Mouse (Mus musculus) large intestine, adult 2 months (tissue): ENCODE measurements around the gene Pou3f1. TPM values are rescaled to one million over a fixed set of nuclear protein-coding genes. Genes with fewer than 3 reads are reported as not detected.

Experiments used
- DNase-seq: peaks from one replicate; pipeline ENCODE4 v3.0.0-alpha.2; 2012; ENCODE audit warnings: low read depth, low spot score
- WGBS: fragments of 180-500 bp; shearing (Covaris S2); methylation state at CpG from one replicate; pipeline ENCODE4 v1.1.7; 2018; 5-methylcytosine and 5-hydroxymethylcytosine counted together
- polyA plus RNA-seq: library from polyadenylated mRNA; depleted of rRNA; stranded (reverse); fragments of >200 nt; gene quantifications from 2 replicates; pipeline ENCODE4 v1.2.3, GENCODE M21; 2012

Gene Pou3f1
- polyA plus RNA-seq, 1 experiment, result 0.01 TPM

DNA sequence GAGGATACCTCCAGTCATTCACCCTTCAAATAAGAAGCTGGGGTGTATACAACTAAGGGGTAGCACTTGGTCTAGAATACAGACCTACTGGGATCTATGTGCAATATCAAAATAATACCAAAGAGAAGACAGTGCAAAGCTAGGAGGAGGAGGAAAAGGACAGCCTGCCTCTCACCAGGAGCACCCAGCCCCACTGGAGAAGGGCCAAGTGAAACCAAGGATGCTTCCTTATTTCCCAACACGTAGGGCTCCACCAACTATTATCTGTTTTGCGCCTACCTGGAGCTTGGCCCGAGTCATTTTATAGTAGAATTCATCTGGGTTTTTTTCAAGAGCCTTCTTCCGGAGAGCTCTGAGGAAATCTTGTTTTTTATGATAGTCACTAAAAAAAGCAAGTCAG is 26.9 kb downstream of the Pou3f1 start:
- WGBS, result 34% methylated on average over 4 of the region's 4 CpGs

DNA sequence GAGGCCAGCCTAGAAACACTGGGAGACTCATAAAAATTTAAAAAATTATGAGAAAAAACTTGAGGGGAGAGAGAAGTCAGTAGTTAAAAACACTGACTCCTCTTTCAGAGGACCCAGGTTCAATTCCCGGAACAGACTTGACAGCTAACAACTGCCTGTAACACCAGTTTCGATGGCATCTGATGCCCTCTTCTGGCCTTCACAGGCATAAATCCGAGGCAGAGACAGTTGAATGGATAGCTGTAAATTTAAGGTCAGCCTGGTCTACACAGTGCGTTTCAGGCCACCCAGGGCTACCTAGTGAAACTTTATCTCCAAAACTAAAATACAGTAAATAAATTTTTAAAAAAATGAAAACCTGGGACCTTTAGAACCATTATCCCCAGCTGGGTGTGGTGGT is 28.4 kb downstream of the Pou3f1 start:
- 71% methylated on average over 4 of the region's 4 CpGs for WGBS
- no peak for DNase-seq

More for the DNA sequence above, 26.9 kb downstream of the Pou3f1 start:
- DNase-seq, result no peak

DNA sequence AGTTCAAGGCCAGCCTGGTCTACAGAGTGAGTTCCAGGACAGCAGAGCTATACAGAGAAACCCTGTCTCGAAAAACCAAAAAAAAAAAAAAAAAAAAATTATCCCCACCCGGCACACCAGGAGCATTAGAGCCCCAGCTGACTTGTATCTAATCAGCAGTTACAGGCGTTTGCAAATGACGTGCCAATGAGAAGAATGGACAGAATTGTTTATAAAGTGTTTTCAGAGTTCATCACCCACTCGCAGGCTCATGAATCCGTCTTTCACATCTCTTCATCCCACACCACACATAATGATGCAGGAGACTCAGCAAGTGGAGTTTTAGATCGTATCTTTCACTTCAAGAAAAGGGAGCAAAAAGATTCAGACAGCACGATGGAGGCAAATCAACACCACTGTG is 28.8 kb downstream of the Pou3f1 start:
- DNase-seq, result no peak
- WGBS, result 77% methylated on average over 8 of the region's 8 CpGs

DNA sequence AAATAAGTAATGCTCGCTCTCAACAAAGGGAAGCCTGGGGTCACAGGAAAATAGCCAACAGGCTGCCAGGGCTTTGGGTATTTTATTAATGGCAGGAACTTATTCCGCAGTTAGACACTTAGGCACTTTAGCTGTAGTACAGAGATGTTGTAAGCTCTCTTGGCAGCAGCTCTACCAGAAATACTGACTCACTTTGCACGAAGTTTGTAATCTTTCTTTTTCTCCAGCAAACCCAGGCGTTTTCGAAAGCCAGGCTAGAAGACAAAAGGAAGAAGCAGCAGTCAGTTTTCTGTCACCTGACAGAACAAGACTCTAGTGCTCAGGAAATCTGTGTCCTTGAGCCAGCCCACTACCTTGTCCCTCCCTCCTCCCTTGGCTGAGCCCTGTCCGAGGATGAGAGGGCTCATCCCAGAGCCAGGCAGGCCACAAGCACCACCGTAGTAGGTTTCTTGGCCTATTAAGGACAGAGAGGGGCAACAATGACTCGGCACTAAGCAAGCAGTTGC is 29.3 kb downstream of the Pou3f1 start:
- WGBS, result 68% methylated on average over 8 of the region's 8 CpGs
- DNase-seq, result no peak

DNA sequence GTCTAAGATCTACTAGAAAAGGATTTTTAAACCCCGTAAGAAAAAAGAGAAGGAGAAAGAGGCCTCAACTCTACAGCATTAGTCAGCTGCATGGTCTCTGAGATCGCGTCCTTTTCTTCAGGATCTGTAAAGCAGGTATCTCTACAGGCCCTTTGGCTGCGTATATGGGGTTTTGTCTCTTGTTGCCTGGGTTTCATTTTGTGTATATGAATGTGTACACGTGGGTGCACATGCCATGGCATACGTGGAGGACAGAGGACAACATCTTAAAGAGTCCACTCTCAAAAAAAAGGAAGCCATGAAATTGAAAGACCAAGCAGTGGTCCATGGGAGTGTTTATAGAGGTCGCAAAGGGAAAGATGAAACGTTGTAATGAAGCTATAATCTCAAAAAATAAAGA is 34.8 kb downstream of the Pou3f1 start:
- WGBS, result 73% methylated on average over 8 of the region's 8 CpGs
- DNase-seq, result no peak

DNA sequence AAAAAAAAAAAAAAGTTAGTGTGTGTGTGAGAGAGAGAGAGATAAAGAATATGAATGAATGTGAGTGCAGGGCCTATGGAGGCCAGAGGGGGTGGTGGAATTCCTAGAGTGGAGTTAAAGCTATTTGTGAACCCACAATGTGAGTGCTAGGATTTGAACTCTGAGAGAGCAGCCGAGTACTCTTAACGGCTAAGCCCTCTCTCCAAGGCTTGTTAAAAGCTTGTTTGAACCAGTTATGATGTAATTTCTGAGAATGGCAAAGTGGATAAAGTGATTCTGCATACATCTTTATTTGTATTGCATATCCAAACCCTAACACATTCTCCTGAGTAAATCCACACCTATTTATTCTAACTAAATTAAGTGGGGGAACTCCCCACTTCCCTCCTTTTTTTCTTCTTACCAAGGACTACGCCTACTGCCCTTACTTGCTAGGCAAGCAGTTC is 35.8 kb downstream of the Pou3f1 start:
- WGBS, result 18% methylated on average over 3 of the region's 3 CpGs
- DNase-seq, result no peak

DNA sequence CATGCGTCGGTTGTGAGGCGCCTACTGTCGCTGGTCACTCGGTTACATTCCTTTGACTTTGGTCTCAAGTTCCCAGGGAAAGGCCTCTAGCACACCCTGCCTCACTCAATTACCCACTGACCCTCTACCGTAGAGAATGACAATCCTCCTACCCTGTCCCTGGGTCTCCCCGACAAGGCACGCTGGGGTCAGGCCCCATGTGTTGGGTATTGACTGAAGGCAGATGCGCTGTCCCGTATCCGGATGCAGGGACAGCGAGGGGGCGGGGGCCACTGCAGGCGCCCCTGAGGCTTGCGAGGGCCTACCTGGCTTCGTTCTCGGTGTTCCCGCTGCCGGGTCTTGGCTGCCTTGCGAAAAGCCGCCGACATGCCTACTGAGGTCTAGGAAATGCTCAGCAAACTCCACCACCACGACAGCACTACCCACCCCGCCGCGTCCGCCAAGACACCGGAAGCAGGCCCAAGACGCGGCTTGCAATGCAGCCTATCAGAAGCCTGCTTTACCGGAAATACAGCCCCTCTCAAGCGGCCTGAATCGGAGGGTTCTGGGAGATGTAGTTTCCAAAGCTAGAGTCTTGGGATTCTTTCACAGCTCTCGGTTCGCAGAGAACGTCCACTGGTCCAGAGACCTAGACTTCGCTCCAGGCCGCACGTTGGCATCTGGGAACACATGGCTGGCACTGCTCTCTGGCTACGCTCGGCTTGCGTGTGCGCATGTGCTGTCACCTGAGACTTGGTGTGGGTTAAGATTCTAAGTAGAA is 36.7 kb downstream of the Pou3f1 start, which contains the start of gene Utp11:
Utp11 (minus strand) TSS at position 466 of the 760 bp plus-strand sequence.
- WGBS, result under 1% methylated on average over 43 of the region's 43 CpGs
- peak; percentile 91 for DNase-seq

DNA sequence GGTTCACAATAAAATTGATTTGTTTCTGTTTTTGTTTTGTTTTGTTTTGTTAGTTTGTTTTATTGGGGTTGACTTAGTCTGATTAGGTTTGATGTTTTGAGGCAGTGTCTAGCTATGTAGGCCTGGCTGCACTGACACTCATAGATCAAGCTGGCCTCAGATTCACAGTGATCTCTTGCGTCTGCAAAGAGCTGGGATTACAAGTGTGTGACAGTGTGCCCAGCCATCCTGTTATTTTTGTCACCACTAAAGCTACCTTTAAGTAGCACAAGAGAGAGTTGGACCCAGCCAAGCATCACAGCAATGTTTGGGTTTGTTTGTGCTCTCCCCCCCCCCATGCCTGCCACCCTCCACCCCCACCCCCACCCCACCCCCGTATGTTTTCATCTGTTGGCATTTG is 38.0 kb downstream of the Pou3f1 start:
- 87% methylated on average over 2 of the region's 2 CpGs for WGBS
- no peak for DNase-seq

DNA sequence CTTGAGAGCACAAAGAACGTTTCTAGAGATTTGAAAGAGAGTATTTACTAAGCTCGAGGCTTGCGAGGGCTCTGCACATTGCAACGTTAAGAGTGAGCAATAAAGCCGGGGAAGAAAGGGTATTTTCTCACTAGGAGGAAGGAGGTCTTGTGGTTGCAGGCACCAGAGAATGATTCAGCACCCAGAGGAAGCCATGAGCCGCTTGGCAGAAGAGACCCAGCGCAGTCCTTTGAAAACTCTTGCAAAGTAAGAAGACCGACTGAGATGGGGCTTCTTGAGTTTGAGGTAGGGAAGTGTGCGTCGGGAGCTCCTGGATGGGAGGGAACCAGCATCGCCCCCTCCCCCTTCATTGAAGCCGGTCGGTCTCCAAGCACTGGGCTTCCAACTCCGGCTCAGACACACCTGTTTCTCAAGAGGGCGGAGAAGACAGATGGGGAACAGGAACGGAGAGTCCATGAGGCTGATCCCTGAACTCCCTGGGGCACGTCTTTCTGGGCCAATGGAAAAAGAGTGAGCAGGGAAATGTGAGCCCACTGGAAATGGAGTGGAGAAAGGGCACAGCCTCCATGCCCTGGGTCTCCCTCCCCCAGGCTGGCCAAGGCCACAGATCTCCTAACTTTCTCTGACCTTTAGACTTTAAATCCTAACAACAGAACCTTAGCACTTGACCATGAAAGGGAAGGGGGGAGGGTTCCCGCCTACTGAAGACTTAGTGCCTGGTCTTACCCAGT is 39.3 kb downstream of the Pou3f1 start:
- no peak for DNase-seq
- WGBS, result 15% methylated on average over 18 of the region's 18 CpGs

DNA sequence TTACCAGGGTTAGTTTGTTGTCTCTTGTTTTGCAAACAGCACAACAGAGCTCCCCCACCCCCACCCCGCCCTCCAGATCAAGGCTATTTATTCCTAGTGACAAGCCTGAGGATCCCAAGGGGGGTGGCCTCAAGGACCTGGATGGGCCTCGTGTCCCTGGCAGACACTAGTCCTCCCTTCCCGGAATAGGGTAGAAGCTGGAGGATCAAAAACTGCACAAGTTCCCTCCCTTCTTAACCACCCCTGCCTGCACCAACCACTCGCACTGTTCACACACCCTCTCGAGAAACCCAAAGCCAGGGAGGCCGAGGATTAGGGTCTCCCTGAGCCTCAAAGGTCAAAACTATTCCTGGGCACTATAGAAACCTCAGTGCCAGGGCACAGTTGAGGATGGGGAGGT is 43.2 kb downstream of the Pou3f1 start:
- WGBS, result 39% methylated on average over 6 of the region's 6 CpGs
- no peak for DNase-seq

DNA sequence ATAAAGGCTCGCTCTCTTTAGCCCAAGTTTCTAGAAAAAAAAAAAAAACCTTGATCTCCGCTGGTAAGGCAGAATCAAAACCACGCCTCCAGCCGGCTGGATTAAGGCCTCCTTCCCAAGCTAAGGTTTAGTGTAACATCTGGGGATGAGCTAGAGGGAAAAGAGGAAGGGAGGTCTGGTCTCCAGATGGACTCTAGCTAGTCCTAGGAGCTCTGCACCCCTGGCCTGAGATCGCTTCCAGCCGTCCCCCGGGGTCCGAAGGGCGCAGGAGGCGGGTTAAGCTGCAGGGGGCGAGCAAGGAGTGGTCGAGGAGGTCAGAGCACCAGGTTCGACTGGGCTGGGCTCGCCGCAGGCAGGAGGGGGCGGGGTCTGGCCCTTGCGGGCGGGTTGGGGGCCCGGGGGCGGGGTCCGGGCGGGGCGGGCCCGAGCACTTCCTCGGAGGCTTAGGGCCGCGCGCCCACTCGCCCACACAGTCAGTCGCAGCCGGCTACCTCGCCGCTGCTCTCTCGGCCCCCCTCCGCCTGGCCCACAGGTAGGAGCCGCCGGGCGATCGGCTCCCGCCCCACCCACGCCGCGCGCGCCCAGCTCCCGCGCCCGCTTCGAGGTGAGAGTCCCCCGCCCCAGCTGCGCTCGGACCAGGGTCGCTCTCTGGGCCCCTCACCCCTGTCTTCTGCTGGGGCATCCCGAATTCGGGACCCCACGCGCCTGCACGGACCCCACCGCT is 43.8 kb downstream of the Pou3f1 start, which contains the start of gene Fhl3:
Fhl3 (plus strand) TSS at position 454 of the 724 bp plus-strand sequence.
- WGBS, result 1% methylated on average over 48 of the region's 59 CpGs
- no peak for DNase-seq

DNA sequence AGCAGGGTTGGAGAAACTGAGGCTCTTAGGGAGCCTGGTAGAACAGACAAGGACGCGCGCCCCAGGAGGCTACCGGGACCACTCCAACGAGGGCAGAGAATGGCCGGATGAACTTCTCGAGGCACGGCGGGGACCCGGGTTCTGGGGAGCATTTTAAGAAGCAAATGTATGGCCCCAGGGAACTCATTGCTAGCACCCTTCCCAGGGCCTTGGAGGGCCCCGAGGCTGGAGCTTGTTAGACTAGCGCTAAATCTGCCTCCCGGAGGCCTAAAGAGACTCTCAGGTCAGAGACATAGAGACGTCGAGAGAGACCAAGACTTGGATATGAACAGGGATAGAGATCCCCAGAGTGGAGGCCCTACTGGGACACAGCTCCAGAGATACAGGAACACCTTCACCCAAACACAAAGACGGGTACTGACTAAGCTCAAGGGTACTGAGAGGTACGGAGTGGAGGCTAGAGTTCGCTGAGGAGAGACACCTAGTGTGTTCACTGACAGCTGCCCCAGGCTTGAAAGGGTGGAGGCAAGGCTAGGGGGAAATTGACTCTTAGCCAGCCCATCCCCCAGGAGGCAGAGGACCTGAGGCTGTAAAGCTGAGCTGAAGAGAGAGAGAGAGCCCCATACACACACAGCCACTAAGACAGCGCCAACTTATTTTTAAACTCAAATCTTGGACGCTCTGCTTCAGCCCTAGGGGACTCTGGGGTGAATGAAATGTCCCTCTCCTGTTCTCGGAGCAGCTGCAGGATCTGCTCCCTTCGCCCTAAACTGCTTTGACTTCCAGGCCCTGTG is 44.6 kb downstream of the Pou3f1 start:
- 20% methylated on average over 22 of the region's 22 CpGs for WGBS
- no peak for DNase-seq

DNA sequence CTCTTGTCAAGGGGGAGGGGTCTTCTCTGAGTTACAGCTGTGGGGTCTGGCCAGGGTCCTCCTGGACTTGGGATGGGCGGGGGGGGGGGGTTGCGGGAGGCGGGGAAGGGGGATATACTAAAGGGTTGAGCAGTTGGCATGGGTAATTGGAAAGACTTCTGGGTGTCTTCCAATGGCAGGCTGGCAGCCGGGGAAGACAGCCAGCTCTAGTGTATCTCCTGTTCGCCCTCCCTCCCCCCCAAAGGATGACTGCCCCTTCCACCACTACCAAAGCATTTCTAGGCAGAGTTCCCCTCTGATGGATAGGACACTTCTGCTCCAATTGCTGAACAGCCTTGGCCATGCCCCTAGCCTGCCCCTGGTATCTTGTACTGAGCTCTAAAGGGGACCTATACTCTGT is 45.3 kb downstream of the Pou3f1 start:
- WGBS, result 64% methylated on average over 5 of the region's 5 CpGs
- DNase-seq, result no peak

DNA sequence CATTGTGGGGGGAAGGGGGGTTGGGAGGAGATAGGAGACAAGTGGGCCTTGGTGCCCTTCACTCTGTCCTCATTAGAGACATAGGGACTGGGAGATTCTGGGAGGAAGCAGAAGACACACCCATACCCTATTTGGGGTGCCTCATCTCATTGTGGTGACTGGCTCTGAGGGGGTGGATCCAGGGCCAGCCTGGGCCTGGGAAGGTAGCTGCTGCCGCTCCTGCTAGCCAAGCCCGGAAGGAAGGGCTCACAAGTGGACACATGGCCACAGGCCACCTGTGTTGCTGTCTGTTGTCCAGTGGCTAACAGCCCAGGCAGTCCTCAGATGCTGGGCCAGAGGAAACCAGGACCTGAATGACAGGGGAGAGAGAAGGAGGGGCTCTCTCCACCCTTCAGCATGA is 46.8 kb downstream of the Pou3f1 start:
- no peak for DNase-seq
- WGBS, result 46% methylated on average over 2 of the region's 2 CpGs

DNA sequence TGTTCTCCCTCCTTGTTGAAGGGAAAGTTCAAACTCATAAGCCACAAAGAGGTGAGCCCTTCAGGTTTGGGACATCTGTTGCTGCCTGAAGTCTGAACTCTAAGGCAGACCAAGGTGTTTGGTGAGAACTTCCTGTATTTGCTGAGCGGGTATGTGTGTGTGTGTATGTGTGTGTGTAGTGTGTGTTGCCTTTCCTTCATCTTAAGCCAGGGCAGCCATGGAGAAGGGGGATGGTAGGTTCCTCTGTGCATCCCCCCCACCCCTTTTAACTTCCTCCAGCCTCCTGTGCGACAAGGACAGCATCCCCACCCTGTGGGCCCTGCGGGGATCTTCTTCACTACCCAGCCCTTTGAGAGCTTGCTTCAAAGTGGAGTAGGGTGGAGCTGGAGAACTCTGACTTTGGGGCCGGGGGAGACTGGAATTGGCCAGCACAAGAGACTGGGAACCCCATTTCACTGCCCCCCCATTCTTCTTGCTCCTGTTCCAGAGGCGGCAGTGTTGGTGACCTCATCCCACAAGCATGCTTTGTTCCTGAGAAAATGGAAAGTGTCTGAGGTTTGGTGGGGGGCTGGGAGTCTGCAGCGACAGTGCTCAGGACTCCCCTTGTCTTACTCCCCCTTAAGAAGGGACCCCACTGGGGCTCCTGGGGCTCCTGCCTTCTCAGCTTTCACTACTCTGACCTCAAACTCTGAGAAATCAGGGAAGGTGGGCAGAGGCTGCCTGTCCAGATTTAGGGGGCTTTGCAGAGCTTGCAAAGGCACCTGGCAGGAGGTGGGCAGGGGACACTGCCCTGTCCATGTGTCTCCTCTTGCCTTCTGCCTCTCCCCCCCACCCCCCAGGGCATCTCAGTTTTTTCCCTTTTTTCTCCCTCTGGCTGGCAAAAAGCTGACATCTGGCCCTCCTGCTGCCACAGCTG is 47.5 kb downstream of the Pou3f1 start:
- no peak for DNase-seq
- 45% methylated on average over 6 of the region's 6 CpGs for WGBS

DNA sequence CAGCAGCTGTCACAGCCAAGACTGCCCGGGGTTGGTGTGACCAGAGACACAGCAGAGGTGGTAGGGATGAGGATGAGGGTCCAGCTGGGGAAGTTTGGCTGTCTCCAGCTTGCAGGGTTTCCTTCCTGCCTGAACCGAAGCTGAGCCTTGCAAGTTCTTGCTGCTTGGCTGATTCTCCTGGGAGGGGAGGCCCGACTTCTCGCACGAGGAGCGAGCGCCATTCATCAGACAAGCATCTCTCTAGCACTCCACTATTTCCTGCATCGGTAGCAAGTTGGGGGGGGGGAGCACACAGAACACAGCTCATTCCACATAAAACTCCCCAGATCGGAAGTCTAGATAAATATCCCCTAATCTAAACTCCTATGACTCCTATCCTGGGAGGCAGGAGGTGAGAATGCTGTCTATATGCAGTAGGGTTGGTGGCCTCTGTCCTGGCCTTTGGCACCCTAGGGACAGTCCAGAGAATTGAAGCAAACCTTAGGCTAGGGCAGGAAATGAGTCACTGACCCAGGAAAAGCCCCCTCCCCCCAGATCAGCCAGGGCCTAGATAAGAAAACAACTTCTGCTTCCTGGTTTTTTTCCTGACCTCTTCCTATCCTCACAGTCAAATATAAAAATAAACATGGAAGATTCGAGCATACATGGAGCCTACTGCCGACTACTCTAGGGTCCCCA is 48.3 kb downstream of the Pou3f1 start:
- no peak for DNase-seq
- 50% methylated on average over 11 of the region's 11 CpGs for WGBS

DNA sequence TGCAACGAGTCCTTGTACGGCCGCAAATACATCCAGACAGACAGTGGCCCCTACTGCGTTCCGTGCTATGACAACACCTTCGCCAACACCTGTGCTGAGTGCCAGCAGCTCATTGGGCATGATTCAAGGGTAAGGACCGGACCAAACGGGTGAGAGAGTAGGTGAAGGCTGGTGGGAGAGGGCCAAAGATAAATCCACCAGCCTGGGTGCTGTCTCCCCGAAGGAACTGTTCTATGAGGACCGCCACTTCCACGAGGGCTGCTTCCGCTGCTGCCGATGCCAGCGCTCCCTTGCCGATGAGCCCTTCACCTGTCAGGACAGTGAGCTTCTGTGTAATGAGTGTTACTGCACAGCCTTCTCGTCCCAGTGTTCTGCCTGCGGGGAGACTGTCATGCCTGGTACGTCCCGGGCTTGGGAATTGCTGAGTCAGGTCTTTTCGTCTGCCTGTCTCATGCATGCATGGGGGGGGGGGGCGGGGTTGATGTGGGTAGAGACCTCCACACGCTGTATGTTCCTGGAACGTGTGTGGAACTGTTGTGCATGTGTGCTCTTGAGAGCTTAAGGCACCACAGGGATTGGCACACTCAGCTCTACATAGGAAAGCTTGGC is 49.2 kb downstream of the Pou3f1 start:
- WGBS, result 89% methylated on average over 23 of the region's 23 CpGs

More for the DNA sequence above, 49.2 kb downstream of the Pou3f1 start:
- no peak for DNase-seq
